Mouse (Mus musculus) neural tube, embryonic 11.5 days (tissue): ENCODE results near the gene Gm20388. TPM values are rescaled to one million over a fixed set of nuclear protein-coding genes. Genes with fewer than 3 reads are reported as not detected.

Experiments
- ATAC-seq: fragments of 200-750 bp; cut with Nextera tagmentation; 2 replicates; pipeline ENCODE4 v1.8.0; 2017; ENCODE audit warnings: moderate number of reproducible peaks, mild to moderate bottlenecking, moderate TSS enrichment, moderate library complexity; ENCODE audit not compliant: insufficient read depth, low FRiP score, low TSS enrichment
- DNase-seq: peaks from one replicate; pipeline ENCODE4 v3.0.0-alpha.2; 2015; ENCODE audit warnings: low spot score
- H3K27ac ChIP-seq: fragments of 300-500 bp; sonication (generic); 2 replicates; pipeline ENCODE4 v1.5.1; 2014; ENCODE audit warnings: low read depth, mild to moderate bottlenecking, low read length
- H3K27me3 ChIP-seq: fragments of 300-500 bp; sonication (generic); 2 replicates; pipeline ENCODE4 v1.6.1; 2014; ENCODE audit warnings: mild to moderate bottlenecking, low read length, mixed read lengths; ENCODE audit not compliant: control insufficient read depth, insufficient read depth
- H3K36me3 ChIP-seq: fragments of 300-500 bp; sonication (generic); 2 replicates; pipeline ENCODE4 v1.6.1; 2014; ENCODE audit warnings: mild to moderate bottlenecking, low read length, moderate library complexity, mixed read lengths; ENCODE audit not compliant: control insufficient read depth, insufficient read depth
- H3K4me1 ChIP-seq: fragments of 300-500 bp; sonication (generic); 2 replicates; pipeline ENCODE4 v1.6.1; 2014; ENCODE audit warnings: low read length, mixed read lengths; ENCODE audit not compliant: control insufficient read depth, insufficient read depth
- H3K4me2 ChIP-seq: fragments of 300-500 bp; sonication (generic); 2 replicates; pipeline ENCODE4 v1.6.1; 2014; ENCODE audit warnings: low read depth, mild to moderate bottlenecking, moderate library complexity
- H3K4me3 ChIP-seq: fragments of 300-500 bp; sonication (generic); 2 replicates; pipeline ENCODE4 v1.5.1; 2014; ENCODE audit warnings: low read depth, low read length
- H3K9ac ChIP-seq: fragments of 300-500 bp; sonication (generic); 2 replicates; pipeline ENCODE4 v1.6.1; 2014; ENCODE audit warnings: mild to moderate bottlenecking, low read length
- H3K9me3 ChIP-seq: fragments of 300-500 bp; sonication (generic); 2 replicates; pipeline ENCODE4 v1.6.1; 2016; ENCODE audit warnings: low read length; ENCODE audit not compliant: control insufficient read depth
- WGBS: fragments of 180-500 bp; shearing (Covaris S2); extraction: QIAGEN DNeasy Blood & Tissue Kit; methylation state at CpG from one replicate; pipeline ENCODE4 v1.1.7; 2014; 5-methylcytosine and 5-hydroxymethylcytosine counted together
- polyA plus RNA-seq: library from polyadenylated mRNA; unstranded; fragments of >200 nt; fragmentation: Nextera tagmentation; extraction: Ambion mirVana; gene quantifications from 2 replicates; pipeline ENCODE4 v1.2.1, GENCODE M21; 2014

Gene Gm20388
- polyA plus RNA-seq, 1 experiment from 2014 or later, result not detected

GRCm38 (mm10) chr8:121852464-121852863, 1941.8 kb downstream of the Gm20388 start:
- Histone ChIP-seq H3K4me1 (peaks cover 6% of the 10 kb centered on the region; the same call in 1 of the 2 replicates), H3K9ac (no peak overlapping the region), H3K9me3 (no peaks in the 10 kb centered on the region), H3K27ac (no peak overlapping the region), H3K4me2 (no peak overlapping the region), H3K27me3 (no peaks in the 10 kb centered on the region), H3K4me3 (no peak overlapping the region), H3K36me3 (no peaks in the 10 kb centered on the region)
- DNase-seq (no peak), ATAC-seq (no peak)
- 70% methylated on average over 7 of the region's 7 CpGs for WGBS

DNA sequence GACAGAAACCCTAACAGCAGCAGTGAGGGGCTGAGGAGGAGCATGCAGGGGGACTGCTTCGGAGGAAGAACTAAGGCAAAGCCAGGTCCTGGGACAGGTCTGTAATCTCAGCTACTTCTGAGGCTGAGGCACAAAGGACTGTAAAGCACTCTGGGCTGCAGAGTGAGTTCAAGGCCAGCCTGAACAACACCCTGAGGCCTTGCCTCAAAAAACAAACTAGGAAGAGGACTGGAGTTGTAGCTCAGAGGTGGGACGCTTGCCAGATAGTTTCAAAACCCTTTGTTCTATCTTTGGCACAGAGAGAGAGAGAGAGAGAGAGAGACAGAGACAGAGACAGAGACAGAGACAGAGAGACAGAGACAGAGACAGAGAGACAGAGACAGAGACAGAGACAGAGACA, 1942.9 kb downstream of the Gm20388 start:
- Histone ChIP-seq H3K4me2 (no peak overlapping the region), H3K9ac (no peak overlapping the region), H3K4me1 (peaks cover 6% of the 10 kb centered on the region; the same call in 1 of the 2 replicates), H3K4me3 (no peak overlapping the region), H3K9me3 (no peaks in the 10 kb centered on the region), H3K36me3 (no peaks in the 10 kb centered on the region), H3K27ac (no peak overlapping the region), H3K27me3 (no peaks in the 10 kb centered on the region)
- no peak for DNase-seq
- WGBS, result 91% methylated on average over 2 of the region's 2 CpGs
- no peak for ATAC-seq

GRCm38 (mm10) chr8:121856071-121856746, 1945.6 kb downstream of the Gm20388 start:
- Histone ChIP-seq H3K9ac (no peak overlapping the region), H3K27me3 (no peaks in the 10 kb centered on the region), H3K36me3 (no peaks in the 10 kb centered on the region), H3K27ac (no peak overlapping the region), H3K9me3 (no peaks in the 10 kb centered on the region), H3K4me3 (no peak overlapping the region), H3K4me2 (no peak overlapping the region), H3K4me1 (peaks cover 6% of the 10 kb centered on the region; the same call in 1 of the 2 replicates)
- ATAC-seq (no peak), DNase-seq (no peak)
- WGBS, result 82% methylated on average over 14 of the region's 14 CpGs

- 74% methylated on average over 9 of the region's 9 CpGs for WGBS
- H3K27ac ChIP-seq, result no peak overlapping the region
- H3K36me3 ChIP-seq, result no peaks in the 10 kb centered on the region
- no peak for ATAC-seq
- H3K27me3 ChIP-seq, result no peaks in the 10 kb centered on the region
- H3K9ac ChIP-seq, result no peak overlapping the region
- no peaks in the 10 kb centered on the region for H3K9me3 ChIP-seq
- no peak overlapping the region for H3K4me3 ChIP-seq
- H3K4me1 ChIP-seq, result no peaks in the 10 kb centered on the region
- no peak for DNase-seq
- no peak overlapping the region for H3K4me2 ChIP-seq
Measured at GRCm38 (mm10) chr8:121857331-121857730, 1946.7 kb downstream of the Gm20388 start.

- ATAC-seq (no peak), DNase-seq (no peak)
- H3K4me2 ChIP-seq, result no peak overlapping the region
- 54% methylated on average over 2 of the region's 2 CpGs for WGBS
- H3K9me3 ChIP-seq, result no peaks in the 10 kb centered on the region
- no peak overlapping the region for H3K27ac ChIP-seq
- no peak overlapping the region for H3K4me3 ChIP-seq
- H3K4me1 ChIP-seq, result no peaks in the 10 kb centered on the region
- no peaks in the 10 kb centered on the region for H3K27me3 ChIP-seq
- no peak overlapping the region for H3K9ac ChIP-seq
- H3K36me3 ChIP-seq, result no peaks in the 10 kb centered on the region
Measured at GRCm38 (mm10) chr8:121857747-121858146, 1947.1 kb downstream of the Gm20388 start.

- H3K27ac ChIP-seq, result no peak overlapping the region
- no peaks in the 10 kb centered on the region for H3K4me1 ChIP-seq
- no peak overlapping the region for H3K9ac ChIP-seq
- H3K4me3 ChIP-seq, result no peak overlapping the region
- ATAC-seq (no peak), DNase-seq (no peak)
- no peak overlapping the region for H3K4me2 ChIP-seq
- no peaks in the 10 kb centered on the region for H3K27me3 ChIP-seq
- WGBS, result 61% methylated on average over 6 of the region's 6 CpGs
- no peaks in the 10 kb centered on the region for H3K36me3 ChIP-seq
- H3K9me3 ChIP-seq, result no peaks in the 10 kb centered on the region
Measured at GRCm38 (mm10) chr8:121861276-121861675, 1950.6 kb downstream of the Gm20388 start.

- ATAC-seq, result no peak
- WGBS, result 75% methylated on average over 12 of the region's 12 CpGs
Measured at GRCm38 (mm10) chr8:121861806-121862548, 1951.3 kb downstream of the Gm20388 start.

GRCm38 (mm10) chr8:121865356-121865755, 1954.7 kb downstream of the Gm20388 start:
- no peaks in the 10 kb centered on the region for H3K27me3 ChIP-seq
- H3K4me1 ChIP-seq, result no peaks in the 10 kb centered on the region
- no peak overlapping the region for H3K4me3 ChIP-seq
- DNase-seq (no peak), ATAC-seq (no peak)
- H3K27ac ChIP-seq, result no peak overlapping the region
- H3K9ac ChIP-seq, result no peak overlapping the region
- no peak overlapping the region for H3K4me2 ChIP-seq
- H3K9me3 ChIP-seq, result no peaks in the 10 kb centered on the region
- 69% methylated on average over 8 of the region's 8 CpGs for WGBS
- no peaks in the 10 kb centered on the region for H3K36me3 ChIP-seq

More at GRCm38 (mm10) chr8:121861806-121862548, 1951.3 kb downstream of the Gm20388 start:
- H3K4me2 ChIP-seq, result no peak overlapping the region
- H3K27me3 ChIP-seq, result no peaks in the 10 kb centered on the region
- no peaks in the 10 kb centered on the region for H3K4me1 ChIP-seq
- no peak overlapping the region for H3K4me3 ChIP-seq
- no peak for DNase-seq
- no peaks in the 10 kb centered on the region for H3K9me3 ChIP-seq
- H3K36me3 ChIP-seq, result no peaks in the 10 kb centered on the region
- H3K27ac ChIP-seq, result no peak overlapping the region
- no peak overlapping the region for H3K9ac ChIP-seq

DNA sequence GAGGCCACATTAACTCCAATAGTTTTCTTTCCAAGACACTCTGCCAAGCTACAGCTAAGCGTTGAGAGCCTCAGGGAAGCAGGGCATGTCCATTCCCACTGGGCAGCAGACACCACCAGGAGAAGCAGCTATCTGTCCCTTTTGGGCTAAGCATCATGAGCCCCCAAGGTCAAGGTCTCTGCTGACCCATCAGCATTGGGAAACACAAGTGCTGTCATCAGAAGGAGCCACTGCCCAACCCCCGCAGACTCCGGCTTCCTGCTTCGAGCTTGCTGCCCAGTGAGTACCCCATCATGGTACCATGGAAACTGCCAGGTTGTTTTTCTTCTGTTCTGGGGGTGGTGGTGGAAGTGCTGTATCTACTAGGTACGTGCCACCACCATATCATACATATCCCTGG, 1957.6 kb downstream of the Gm20388 start:
- ATAC-seq (no peak), DNase-seq (no peak)
- H3K4me1 ChIP-seq, result 0 out of 2 replicates have a peak, but pooled peaks cover 5% of the 10 kb centered on the region
- H3K4me2 ChIP-seq, result no peak overlapping the region
- no peak overlapping the region for H3K9ac ChIP-seq
- no peak overlapping the region for H3K4me3 ChIP-seq
- WGBS, result 84% methylated on average over 5 of the region's 5 CpGs
- no peaks in the 10 kb centered on the region for H3K9me3 ChIP-seq
- no peak overlapping the region for H3K27ac ChIP-seq
- no peaks in the 10 kb centered on the region for H3K27me3 ChIP-seq
- no peaks in the 10 kb centered on the region for H3K36me3 ChIP-seq
